Mouse (Mus musculus) G1E-ER4 (cell line): ENCODE data around the gene Map2k7. TPM values are rescaled to one million over a fixed set of nuclear protein-coding genes. Genes with fewer than 3 reads are reported as not detected.

ENCODE experiments used
- GATA1 ChIP-seq: IDR thresholded peaks from one replicate; pipeline ENCODE4 v1.8.0; 2012; ENCODE audit warnings: low read length, inconsistent platforms
- polyA plus RNA-seq: library from polyadenylated mRNA; stranded (reverse); fragments of >175 nt; gene quantifications from 2 replicates; pipeline ENCODE4 v1.2.3, GENCODE M21; 2012

Gene Map2k7
- polyA plus RNA-seq, 1 experiment: 182 TPM

DNA sequence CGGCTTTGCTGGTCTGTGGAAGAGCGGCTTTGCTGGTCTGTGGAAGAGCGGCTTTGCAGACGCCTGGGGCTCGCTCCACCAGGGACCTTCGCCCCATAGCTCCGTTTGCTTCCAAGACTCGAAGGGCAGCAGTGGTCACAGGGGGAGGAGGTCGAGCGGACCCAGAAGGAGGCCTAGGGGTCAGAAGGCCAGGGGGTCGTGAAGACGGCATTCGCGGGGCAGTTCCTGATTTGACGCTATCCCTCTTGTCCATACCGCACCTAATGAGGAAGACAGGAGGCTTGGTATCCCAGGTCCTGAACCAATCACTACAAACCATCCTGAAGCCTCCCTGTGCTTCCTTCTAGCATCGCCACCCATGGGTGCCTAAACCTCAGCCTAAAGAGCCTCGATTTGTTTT lies 22.2 kb upstream of the Map2k7 start:
- TF ChIP-seq GATA1: no peak

DNA sequence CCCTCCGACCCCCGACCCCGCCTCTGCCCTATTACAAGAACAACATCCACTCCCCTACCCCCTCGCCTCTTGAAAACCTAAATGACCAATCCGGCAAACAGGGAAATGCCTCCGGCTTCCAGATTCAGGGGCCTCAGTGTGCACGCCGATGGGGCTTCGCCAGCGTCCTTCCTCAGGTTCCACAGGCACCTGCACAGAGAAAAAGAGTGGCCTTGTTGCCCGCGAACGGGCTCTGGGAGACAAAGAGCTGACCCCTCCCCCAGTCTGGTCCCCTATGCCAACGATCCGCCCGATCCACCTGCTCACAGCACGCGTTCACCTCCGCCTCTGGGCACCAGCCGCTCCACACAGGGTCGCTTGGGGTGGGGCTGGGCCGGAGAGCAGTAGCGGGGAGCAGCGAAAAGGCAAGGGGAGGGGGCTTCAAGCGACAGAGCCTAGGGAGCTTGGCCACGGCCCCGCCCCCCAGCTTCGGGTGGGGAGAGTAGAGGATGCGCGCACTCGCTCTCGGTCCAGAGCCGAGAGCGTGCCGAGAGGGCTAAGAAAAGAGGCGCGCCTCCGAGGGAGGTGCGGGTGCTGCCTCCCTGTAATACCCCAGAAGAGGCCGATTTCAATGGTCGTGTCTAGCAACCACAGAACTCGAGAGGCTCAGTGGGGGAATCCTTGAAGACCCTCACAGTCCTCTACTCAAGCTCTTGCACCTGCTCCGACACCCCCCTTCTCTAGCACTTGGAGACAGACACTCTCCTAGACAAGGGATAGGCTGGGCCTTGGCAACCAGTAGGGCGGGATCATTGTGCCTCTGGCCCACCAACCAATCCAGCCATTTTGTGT lies 21.5 kb upstream of the Map2k7 start, which contains the start of gene Prr36:
Gene Prr36, minus strand, starts transcription at position 669 of the 831 bp plus-strand sequence.
- TF ChIP-seq GATA1: no peak

DNA sequence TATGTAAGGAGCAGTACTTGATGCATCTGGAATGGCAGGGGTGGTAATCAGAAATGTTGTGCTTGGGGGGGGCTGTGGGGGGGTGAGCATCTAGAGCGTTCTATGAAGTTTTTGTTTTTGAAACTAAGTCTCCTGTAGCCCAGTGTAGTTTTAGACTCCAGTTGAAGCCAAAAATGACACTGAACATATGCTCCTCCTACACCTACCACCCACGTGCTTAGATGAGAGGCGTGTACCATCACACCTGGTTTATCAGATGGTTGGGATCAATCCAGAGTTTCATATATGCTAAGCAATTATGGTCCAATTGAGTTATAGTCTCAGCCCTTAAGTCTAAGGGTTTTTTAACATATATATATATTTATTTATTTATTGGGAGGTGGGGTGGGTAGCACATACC lies 18.9 kb upstream of the Map2k7 start:
- no peak for TF ChIP-seq GATA1

DNA sequence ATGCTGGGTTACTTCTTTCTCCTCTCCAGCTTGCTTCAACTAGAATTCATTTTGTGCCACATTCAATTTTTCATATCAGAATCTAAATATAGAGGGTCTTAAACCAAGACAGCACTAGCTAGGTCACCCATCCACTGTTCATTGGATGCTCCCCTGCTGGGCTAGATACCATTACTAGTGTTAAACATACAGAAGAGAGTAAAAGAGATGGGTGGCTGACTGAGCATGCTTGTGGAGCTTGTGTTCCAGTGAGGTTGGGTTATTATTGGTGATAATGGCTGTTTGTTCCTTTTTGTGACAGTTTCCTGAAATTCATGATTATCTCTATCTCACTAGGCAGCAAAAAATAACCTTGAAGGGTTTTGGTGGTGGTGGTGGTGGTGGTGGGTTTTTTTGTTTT lies 16.5 kb upstream of the Map2k7 start:
- TF ChIP-seq GATA1: no peak

DNA sequence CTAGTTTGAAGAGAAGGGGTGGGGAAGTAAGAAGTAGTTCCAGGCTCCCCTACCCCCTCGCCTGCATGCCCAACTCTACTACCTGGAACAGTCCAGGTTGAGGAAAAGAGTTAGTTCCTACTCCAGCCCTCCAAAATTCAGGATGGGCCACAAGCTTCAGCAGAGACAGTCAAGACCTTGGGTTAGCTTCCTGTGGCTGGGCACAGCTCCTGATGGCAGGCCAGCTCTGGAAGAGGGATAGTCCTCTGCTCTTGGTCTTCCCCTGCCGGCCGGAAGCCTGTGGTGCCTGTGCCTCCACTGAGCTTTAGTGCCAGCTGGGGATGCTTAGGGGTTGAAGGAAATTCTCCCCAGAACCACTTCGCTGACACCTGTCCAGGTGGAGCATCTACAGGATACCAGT lies 12.2 kb upstream of the Map2k7 start:
- no peak for TF ChIP-seq GATA1

DNA sequence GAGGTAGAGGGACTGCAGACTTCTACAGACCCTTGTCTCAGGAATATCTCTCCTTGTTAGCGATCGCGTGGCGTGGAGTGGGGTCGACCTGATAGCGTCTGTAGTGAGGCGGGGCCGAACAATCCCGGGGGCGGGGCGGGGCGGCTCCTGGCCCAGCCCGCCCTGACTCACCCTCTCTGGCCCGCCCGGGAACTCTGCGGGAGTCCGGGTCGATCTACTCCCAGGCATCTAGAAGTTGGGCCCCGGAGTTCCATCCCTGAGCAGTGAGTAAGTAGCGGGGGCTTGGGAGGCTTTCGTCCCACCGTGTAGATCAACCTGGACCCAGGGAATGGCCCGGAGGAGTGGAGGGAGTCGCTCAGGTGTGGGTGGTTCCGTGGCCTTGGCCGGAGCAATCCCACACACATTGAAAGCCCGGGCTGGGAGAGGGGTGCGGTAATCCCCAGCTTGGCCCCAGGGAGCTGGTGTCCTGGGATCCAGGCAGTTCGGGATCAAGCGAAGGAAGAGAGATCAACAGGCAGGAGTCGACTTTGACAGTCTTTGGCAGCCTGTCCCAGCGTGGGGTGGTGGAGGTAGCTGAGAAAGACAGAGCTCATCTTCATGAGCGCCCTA lies 11.7 kb upstream of the Map2k7 start, which contains the start of gene Lrrc8e:
Gene Lrrc8e, plus strand, starts transcription at position 89 of the 609 bp plus-strand sequence.
- TF ChIP-seq GATA1: no peak

DNA sequence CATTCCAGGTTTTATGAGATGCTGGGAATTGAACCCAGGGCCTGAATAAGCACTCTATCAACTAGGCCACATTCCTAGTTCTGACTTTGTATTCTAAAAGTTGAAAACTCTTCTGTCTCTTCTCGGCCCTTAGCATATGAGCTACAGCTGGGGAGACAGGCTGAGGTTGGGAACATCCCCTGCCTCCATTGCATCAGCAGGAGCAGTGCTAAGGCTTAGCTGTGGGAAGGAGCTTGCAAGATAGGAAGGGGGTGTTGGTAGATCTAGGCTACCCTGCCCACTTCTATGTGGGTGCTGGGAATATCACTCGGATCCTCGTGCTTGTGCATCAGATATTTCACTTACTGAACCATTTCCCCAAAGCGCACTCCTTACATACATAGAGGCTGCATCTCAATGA lies 10.6 kb upstream of the Map2k7 start:
- TF ChIP-seq GATA1: no peak

DNA sequence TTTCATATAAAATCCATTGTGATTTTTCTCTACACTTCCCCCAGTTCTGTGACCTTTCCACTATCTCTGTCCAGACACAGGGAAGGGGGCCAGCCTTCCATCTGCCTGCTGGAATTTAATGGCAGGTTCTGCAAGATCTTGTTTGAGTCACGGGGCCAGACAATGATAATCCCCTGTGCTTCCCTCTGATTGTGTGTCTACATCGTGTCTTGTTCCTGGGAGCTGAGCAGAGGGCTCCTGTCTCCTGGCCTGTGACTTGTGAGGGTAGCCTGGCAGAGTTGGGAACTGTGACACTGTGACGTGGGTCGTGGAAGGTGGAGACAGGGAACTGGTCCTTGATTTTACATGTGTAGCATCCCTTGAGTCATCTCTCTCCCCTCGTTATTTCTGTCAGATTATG lies 8.8 kb upstream of the Map2k7 start:
- no peak for TF ChIP-seq GATA1

DNA sequence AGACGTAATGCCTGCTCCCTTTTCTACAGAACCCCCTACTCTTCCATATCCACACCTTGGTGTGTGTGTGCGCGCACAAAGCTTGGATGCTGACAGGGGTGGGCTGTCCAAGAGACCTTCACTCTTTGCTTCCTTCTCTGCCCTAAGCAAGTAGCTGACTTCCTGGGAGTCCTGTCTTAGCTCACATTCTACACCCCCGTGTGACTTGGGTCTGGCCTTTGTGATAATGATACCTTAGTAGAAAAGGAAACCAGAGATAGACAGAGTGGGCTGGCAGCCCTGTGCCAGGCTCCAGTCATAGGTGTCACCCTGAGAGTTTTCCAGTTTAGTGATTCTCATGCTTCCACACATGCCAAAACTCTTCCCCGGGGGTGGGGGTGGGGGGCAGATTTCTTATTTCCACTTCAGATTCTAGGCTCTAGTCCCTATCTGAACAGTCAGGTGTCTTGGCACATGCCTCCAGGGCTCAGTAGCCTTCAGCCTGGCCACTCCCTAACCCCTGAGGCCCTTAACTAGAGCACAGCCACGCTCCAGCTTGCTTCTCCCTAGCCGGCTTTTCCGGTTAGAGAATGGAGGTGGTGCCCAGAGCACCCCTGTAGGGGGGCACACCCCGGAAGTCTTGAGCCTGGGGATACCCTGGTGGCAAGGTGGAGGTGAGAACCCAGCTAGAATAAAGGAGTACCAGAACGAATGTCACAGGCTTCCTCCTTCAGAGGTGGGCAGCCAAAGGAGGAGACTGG lies 7.8 kb upstream of the Map2k7 start:
- TF ChIP-seq GATA1: no peak

DNA sequence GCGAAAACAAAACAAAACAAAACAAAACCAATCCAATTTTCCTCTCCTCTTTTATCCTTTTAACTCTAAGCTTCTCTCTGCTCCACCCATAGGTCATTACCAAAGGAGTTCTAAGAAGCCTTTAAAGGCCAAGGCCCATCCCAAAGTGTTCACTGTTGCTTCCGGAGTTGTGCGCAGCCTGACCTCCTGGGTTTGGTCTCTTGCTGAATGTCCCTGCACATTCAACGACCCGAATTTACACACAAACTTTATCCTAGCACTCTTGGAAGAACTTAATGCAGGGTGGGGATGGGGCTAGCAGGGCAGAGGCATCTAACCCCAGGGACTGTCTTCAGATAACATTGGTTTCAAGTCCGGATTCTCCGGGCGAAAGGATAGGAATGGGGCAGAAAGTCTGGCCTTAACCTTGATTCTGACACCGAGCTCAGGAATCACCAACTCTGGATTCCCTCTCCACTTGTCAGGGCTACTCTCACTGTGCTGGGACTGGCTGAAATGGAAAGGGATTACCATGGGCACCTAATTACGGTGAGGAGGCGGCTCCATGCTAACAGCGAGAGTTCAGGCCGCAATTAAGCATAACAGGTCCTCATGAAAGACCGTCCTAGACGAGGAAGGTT lies 616 bp upstream of the Map2k7 start:
- TF ChIP-seq GATA1: no peak

DNA sequence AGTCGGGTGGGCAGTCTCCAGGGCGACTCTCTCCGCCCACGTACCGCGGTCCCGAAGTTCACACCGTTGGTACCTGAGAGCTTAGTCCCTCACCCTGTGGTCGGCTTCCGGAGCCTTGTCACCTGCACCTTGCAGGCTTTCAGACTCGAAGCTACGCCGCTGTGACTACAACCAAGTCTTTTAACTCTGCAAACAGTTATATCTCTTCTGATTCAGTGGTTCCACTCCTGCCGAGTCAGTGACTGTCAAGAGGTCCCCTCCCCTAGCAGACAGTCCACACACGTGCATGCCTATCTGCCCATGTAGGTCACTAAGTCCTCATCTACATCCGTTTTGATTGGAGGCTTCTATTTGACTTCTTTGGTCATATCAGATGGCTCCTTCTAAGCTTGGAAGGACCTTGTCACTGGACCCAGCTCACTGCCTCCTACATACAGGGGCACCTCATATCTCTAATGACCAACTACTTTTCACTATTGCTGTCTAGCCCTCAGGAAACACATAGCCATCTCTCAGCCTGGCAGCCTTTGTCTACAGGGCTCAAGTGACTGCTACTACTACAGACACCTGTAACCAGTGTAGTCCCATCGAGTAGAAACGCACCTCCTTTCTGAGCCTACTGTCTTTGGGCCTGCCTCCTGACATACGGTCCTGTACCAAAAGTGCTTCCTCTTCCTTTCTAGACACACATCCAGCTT lies 802 bp downstream of the Map2k7 start:
- TF ChIP-seq GATA1: no peak

DNA sequence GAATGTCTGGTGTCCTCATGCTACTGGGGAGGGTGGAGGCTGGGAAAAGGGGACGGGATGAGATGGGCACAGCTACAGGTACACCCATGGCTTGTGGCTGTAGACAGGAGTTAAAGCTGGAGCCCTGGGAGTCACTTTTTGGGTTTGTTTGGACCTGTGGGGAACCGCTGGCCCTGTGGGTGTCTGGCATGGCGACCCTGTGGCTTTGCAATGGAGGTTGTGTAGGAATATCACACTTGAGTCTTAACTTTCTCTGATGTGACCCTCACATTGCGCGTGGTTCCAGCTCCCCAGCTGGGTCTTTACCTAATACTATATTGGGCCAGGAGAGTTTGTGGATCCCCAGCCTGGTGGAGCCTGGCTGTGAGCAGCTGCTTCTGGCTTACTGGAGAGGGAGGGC lies 6.5 kb downstream of the Map2k7 start:
- TF ChIP-seq GATA1: no peak

DNA sequence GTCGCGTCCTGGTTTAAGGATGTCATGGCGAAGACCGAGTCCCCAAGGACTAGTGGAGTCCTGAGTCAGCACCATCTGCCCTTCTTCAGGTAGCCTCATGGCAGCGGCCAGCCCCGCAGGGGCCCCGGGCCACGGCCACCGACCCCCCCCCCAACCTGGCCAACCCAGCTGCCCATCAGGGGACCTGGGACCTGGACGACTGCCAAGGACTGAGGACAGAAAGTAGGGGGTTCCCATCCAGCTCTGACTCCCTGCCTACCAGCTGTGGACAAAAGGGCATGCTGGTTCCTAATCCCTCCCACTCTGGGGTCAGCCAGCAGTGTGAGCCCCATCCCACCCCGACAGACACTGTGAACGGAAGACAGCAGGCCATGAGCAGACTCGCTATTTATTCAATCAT lies 7.2 kb downstream of the Map2k7 start:
- TF ChIP-seq GATA1: no peak

DNA sequence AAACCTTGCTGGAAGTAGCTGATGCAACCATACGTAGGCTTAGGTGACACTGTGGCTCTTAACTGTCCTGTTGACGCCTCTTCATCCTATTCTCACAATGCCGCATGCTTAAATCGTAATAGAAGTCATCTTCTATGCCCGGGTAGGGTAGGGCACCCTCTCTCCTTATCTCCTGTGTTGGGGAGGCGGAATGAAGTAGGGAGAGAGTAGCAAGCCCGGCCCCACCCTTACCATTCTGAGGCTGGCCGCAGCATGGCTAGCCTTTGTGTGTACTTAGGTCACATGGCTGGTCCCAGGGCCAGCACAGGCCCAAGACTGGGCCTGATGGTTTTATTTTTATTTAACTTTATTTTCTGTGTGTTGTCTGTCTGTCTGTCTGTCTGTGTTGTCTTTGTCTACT lies 8.7 kb downstream of the Map2k7 start:
- no peak for TF ChIP-seq GATA1

DNA sequence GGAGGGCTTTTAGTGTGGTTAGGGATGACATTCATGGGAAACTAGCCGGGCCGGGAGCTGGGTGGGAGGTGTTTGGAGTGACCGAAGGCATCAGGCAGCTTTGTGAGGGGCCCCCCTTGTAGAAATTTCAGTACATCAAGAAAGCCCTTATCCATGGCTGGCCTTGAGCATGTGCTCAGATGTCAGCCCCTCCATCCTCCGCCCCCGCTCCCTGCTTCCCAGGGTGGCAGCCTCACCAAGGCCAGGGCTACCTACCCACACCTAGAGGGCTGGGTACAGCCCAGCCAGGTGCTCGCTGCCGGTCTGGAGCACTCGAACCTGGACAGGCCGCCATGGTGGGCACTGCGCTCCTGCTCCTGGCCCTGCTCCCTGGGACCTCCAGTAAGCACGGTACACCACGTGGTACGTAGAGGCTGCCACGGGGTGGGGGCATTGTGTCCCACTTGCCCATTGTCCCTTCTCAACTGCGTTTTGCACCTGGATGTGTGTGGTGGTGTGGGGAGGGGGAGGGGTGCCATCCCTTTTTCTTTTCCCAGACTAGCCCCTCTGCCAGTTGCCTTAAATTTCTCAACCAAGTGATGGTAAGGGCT lies 9.5 kb downstream of the Map2k7 start, which contains the start of gene Tgfbr3l:
Gene Tgfbr3l, plus strand, starts transcription at position 264 of the 590 bp plus-strand sequence.
- no peak for TF ChIP-seq GATA1
